Comparison of ENCODE assay signal across 21 mouse cellular contexts in the genomic region with DNA sequence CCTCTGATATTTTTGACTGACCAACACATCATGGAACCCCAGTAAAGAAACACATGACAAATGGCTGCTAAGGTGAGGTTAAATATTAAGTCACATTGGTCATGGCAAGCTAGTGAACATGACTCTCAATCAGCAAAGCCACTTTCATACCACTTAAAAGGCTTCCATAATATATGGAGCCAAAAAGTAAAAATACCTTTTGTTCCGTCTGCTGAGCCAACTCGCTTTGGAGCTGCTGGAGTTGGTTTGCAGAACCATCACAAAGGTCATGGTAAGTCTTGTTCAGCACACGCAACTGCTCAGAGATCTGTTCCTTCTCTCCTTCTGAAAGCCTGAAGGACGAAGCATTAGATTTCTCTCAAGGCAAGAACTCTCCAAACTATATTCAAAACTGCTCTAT.
DNase-seq lines count a peak whose midpoint lies in the region; ATAC-seq and TF ChIP-seq lines count a peak whose summit lies in the region.
"Had no signal": no experiment of that assay in that cellular context is flagged by ENCODE, and none has a peak within 500 bp of the region (broad histone marks: within the 10 kb centered on the region; RNA-seq: fewer than 3 reads in every experiment).

No protein-coding gene starts in this region.

- no peak overlapping the region for H3K9ac ChIP-seq in heart, postnatal 0 days (replicated peaks; ENCODE audit: low read depth, low read length)
- H3K9ac ChIP-seq: embryonic facial prominence, embryonic 13.5 days; forebrain, embryonic 12.5 days; hindbrain, embryonic 12.5 days had no signal

- H3K4me2 ChIP-seq in heart, postnatal 0 days (ENCODE audit: low read depth, low read length) = no peak overlapping the region
- H3K4me2 ChIP-seq: embryonic facial prominence, embryonic 13.5 days; forebrain, embryonic 12.5 days; hindbrain, embryonic 12.5 days had no signal

- H3K4me3 ChIP-seq in heart, postnatal 0 days (ENCODE audit: low read depth, low read length) = no peak overlapping the region
- no peak overlapping the region for H3K4me3 ChIP-seq in layer of hippocampus, adult 2 months
- H3K4me3 ChIP-seq: embryonic facial prominence, embryonic 13.5 days; forebrain, embryonic 12.5 days; hindbrain, embryonic 12.5 days had no signal

- no peaks in the 10 kb centered on the region for H3K9me3 ChIP-seq in heart, postnatal 0 days (replicated peaks; ENCODE audit: control insufficient read depth, low read length)
- H3K9me3 ChIP-seq: embryonic facial prominence, embryonic 13.5 days; forebrain, embryonic 12.5 days; hindbrain, embryonic 12.5 days had no signal

- H3K4me1 ChIP-seq in heart, postnatal 0 days (ENCODE audit: control insufficient read depth, insufficient read depth) = no peaks in the 10 kb centered on the region
- H3K4me1 ChIP-seq: embryonic facial prominence, embryonic 13.5 days; forebrain, embryonic 12.5 days; hindbrain, embryonic 12.5 days had no signal

- H3K27ac ChIP-seq in heart, postnatal 0 days (ENCODE audit: low read depth) = 0 out of 2 replicates have a peak overlapping the region, but pooled peaks have one; percentile 55
- peak overlapping the region; percentile 18; the same call in 1 of the 2 replicates for H3K27ac ChIP-seq in layer of hippocampus, adult 2 months
- H3K27ac ChIP-seq: embryonic facial prominence, embryonic 13.5 days; forebrain, embryonic 12.5 days; hindbrain, embryonic 12.5 days had no signal

- DNase-seq in heart, adult 18-20 months = peak; percentile 32 to 55
- DNase-seq in heart, postnatal 4 days = no peak
- no peak for DNase-seq in heart, postnatal 0 days (ENCODE audit: low spot score)
- no peak for DNase-seq in heart, postnatal 36 days
- DNase-seq in layer of hippocampus, adult 2 months (ENCODE audit: low spot score in 2 of 2) = no peak
- DNase-seq in layer of hippocampus, adult 11-12 months (ENCODE audit: low spot score) = no peak
- DNase-seq: adrenal gland, postnatal 14 days; cerebellum, adult 11-12 months; cerebellum, adult 9-11 months; cerebellum, postnatal 36 days; gastrocnemius, postnatal 14 days; kidney, adult 8-10 months had no signal

- WGBS in heart, postnatal 0 days = 82% methylated on average over 4 of the region's 4 CpGs

- intact Hi-C loops in heart, postnatal 36 days (cut with DNase I) = no loop called here

- no peak for ATAC-seq in heart, postnatal 0 days (ENCODE audit: insufficient read depth, low read depth)
- ATAC-seq: activated CD4-positive, CD25-positive, alpha-beta regulatory T cell, adult 4 months; forebrain, embryonic 16.5 days; hindbrain, embryonic 16.5 days; inflammation-experienced regulatory T-cells, adult 6 months; Patski had no signal

- TF ChIP-seq EP300 in heart, postnatal 0 days (IDR thresholded peaks at IDR 0.05; ENCODE audit: low read depth) = no peak

- no peak for TF ChIP-seq CTCF in heart, postnatal 0 days (IDR thresholded peaks at IDR 0.05; ENCODE audit: low read depth)
- TF ChIP-seq CTCF in layer of hippocampus, adult 2 months (conservative IDR thresholded peaks at IDR 0.05) = no peak

- H3K36me3 ChIP-seq in heart, postnatal 0 days (replicated peaks; ENCODE audit: control insufficient read depth, insufficient read depth, low read length) = peaks cover 80% of the 10 kb centered on the region

- H3K27me3 ChIP-seq in heart, postnatal 0 days (ENCODE audit: control insufficient read depth, insufficient read depth, low read length) = no peaks in the 10 kb centered on the region
- H3K27me3 ChIP-seq: CH12.LX; embryonic facial prominence, embryonic 13.5 days; forebrain, embryonic 12.5 days; hindbrain, embryonic 12.5 days; Patski had no signal

Comparison
In these comparisons a context has a peak if more than half of its experiments do, and no peak if none do; other contexts are left out.
1. DNase-seq: peak in heart, adult 18-20 months (2 of 2); none in heart, postnatal 4 days (single experiment), heart, postnatal 0 days (single experiment), heart, postnatal 36 days (0 of 2), layer of hippocampus, adult 2 months (0 of 2) and layer of hippocampus, adult 11-12 months (single experiment).